Mouse (Mus musculus): ENCODE results near the gene Smok3a. TPM values are rescaled to one million over a fixed set of nuclear protein-coding genes. Genes with fewer than 3 reads are reported as not detected.
"Not testable (repeated sequence)": the region's sequence is repeated elsewhere in the genome, so short reads cannot be mapped to it uniquely, and the experiment has no call there.

The Smok3a gene
- not detected in 2 replicates for polyA plus RNA-seq (2012; rRNA removed)

- DNase-seq; H3K4me3 ChIP-seq (replicated peaks; ENCODE audit: extremely low read depth, low read depth, low read length); H3K4me1 ChIP-seq (ENCODE audit: control insufficient read depth, insufficient read depth, low read length): not testable (repeated sequence)
- 81% methylated on average over 4 of the region's 7 CpGs for WGBS
Measured at GRCm38 (mm10) chr5:138020961-138021479, at the start of gene Smok3a, which contains the start of gene Smok3b. Smok3a (plus strand) TSS chr5:138021261. Smok3b (plus strand) TSS chr5:138021429.

GRCm38 (mm10) chr5:137973161-137973560 lies 47.9 kb upstream of the Smok3a start:
- DNase-seq = no peak
- WGBS = 72% methylated on average over 2 of the region's 2 CpGs

GRCm38 (mm10) chr5:137973738-137974137 lies 47.3 kb upstream of the Smok3a start:
- DNase-seq = no peak
- TF ChIP-seq POLR2A (IDR thresholded peaks at IDR 0.05; ENCODE audit: borderline replicate concordance, extremely low read depth, low read depth, low read length) = no peak
- TF ChIP-seq CTCF (IDR thresholded peaks at IDR 0.05; ENCODE audit: insufficient read depth, low read length) = 0 out of 2 replicates have a peak, but pooled peaks have one; percentile 6
- WGBS = 45% methylated on average over 3 of the region's 3 CpGs
- H3K4me3 ChIP-seq (replicated peaks; ENCODE audit: extremely low read depth, low read depth, low read length) = no peak overlapping the region
- H3K4me1 ChIP-seq (ENCODE audit: control insufficient read depth, insufficient read depth, low read length) = no peaks in the 10 kb centered on the region

More at GRCm38 (mm10) chr5:137973161-137973560, 47.9 kb upstream of the Smok3a start:
- no peaks in the 10 kb centered on the region for H3K4me1 ChIP-seq (ENCODE audit: control insufficient read depth, insufficient read depth, low read length)
- no peak for TF ChIP-seq POLR2A (IDR thresholded peaks at IDR 0.05; ENCODE audit: borderline replicate concordance, extremely low read depth, low read depth, low read length)
- H3K4me3 ChIP-seq (replicated peaks; ENCODE audit: extremely low read depth, low read depth, low read length) = no peak overlapping the region

DNA sequence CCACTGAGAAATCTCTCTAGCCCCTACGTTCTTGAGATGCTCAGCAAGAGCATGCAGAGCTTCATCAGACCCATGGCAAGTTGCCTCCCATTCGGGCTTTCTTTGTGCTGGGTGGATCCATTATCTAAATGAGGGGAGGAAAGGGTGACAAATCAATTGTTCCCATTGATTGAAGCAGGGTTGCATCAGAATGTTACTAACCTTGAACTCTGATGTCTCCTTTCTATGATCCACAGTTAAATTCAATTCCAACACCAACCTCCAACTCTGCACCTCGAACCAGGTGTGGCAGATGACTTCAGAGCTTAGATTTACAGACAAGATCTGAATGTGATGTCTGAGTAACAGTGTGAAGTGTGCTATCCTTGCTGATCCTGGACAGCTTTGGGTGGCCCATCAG lies 46.3 kb upstream of the Smok3a start:
- TF ChIP-seq POLR2A (IDR thresholded peaks at IDR 0.05; ENCODE audit: borderline replicate concordance, extremely low read depth, low read depth, low read length) (no peak), CTCF (IDR thresholded peaks at IDR 0.05; ENCODE audit: insufficient read depth, low read length) (no peak)
- Histone ChIP-seq H3K4me3 (replicated peaks; ENCODE audit: extremely low read depth, low read depth, low read length) (no peak overlapping the region), H3K4me1 (ENCODE audit: control insufficient read depth, insufficient read depth, low read length) (no peaks in the 10 kb centered on the region)
- WGBS = 56% methylated on average over 3 of the region's 3 CpGs
- DNase-seq = no peak

- TF ChIP-seq CTCF (IDR thresholded peaks at IDR 0.05; ENCODE audit: insufficient read depth, low read length) (no peak), POLR2A (IDR thresholded peaks at IDR 0.05; ENCODE audit: borderline replicate concordance, extremely low read depth, low read depth, low read length) (no peak)
- no peak overlapping the region for H3K4me3 ChIP-seq (replicated peaks; ENCODE audit: extremely low read depth, low read depth, low read length)
- DNase-seq = no peak
- no peaks in the 10 kb centered on the region for H3K4me1 ChIP-seq (ENCODE audit: control insufficient read depth, insufficient read depth, low read length)
- WGBS = 36% methylated on average over 1 of the region's 1 CpGs
Measured at GRCm38 (mm10) chr5:137975434-137975833, 45.6 kb upstream of the Smok3a start.

DNA sequence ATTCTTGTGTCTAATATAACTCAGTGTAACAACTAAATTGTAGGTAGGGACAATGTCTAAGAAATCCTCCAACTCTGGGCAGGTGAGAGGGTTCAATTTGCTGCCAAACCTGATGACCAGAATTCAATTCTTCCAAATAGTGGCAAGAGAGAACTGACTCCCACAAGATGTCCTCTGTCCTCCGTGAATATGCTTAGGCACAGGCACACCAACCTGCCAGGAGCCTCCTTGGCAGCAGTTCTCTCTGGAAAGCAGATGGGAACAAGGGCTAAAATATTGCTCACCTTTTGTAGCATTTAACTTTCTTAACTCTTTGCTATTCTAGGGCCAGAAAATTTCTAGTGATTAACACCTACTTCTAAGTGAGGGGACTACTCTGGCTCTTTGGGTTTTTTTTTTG lies 43.8 kb upstream of the Smok3a start:
- no peak for TF ChIP-seq CTCF (IDR thresholded peaks at IDR 0.05; ENCODE audit: insufficient read depth, low read length)
- TF ChIP-seq POLR2A (IDR thresholded peaks at IDR 0.05; ENCODE audit: borderline replicate concordance, extremely low read depth, low read depth, low read length) = no peak
- Histone ChIP-seq H3K4me1 (ENCODE audit: control insufficient read depth, insufficient read depth, low read length) (no peaks in the 10 kb centered on the region), H3K4me3 (replicated peaks; ENCODE audit: extremely low read depth, low read depth, low read length) (no peak overlapping the region)
- no peak for DNase-seq
- 24% methylated on average over 1 of the region's 1 CpGs for WGBS

- DNase-seq = no peak
- 68% methylated on average over 2 of the region's 2 CpGs for WGBS
Measured at GRCm38 (mm10) chr5:137979081-137979480, 42.0 kb upstream of the Smok3a start.

GRCm38 (mm10) chr5:137981300-137981699 lies 39.8 kb upstream of the Smok3a start, which contains the start of gene Azgp1:
Azgp1 (plus strand) TSS chr5:137981520.
- Histone ChIP-seq H3K4me1 (ENCODE audit: control insufficient read depth, insufficient read depth, low read length) (no peaks in the 10 kb centered on the region), H3K4me3 (replicated peaks; ENCODE audit: extremely low read depth, low read depth, low read length) (no peak within 1 kb of the TSS)
- DNase-seq = no peak
- TF ChIP-seq CTCF (IDR thresholded peaks at IDR 0.05; ENCODE audit: insufficient read depth, low read length) (no peak), POLR2A (IDR thresholded peaks at IDR 0.05; ENCODE audit: borderline replicate concordance, extremely low read depth, low read depth, low read length) (no peak)
- 32% methylated on average over 4 of the region's 4 CpGs for WGBS

More at GRCm38 (mm10) chr5:137979081-137979480, 42.0 kb upstream of the Smok3a start:
- Histone ChIP-seq H3K4me1 (ENCODE audit: control insufficient read depth, insufficient read depth, low read length) (no peaks in the 10 kb centered on the region), H3K4me3 (replicated peaks; ENCODE audit: extremely low read depth, low read depth, low read length) (no peak overlapping the region)
- no peak for TF ChIP-seq POLR2A (IDR thresholded peaks at IDR 0.05; ENCODE audit: borderline replicate concordance, extremely low read depth, low read depth, low read length)

DNA sequence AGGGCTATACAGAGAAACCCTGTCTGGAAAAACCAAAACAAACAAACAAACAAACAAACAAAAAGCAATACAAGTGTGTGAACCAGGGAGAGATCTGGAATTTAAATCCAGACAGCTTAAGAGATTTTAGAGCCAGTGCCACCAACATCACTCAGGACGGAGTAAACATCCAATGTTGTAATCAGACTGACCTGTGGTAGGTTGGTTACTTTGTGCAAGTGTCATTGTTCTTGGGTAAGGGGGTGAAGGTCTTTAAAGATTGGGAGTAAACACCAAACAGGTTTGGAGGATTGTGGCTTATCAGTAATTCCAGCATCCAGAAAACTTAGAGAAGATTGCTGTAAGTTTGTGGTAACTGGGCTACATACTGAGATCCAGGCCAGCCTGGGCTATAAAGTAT lies 34.7 kb upstream of the Smok3a start:
- 73% methylated on average over 1 of the region's 1 CpGs for WGBS
- DNase-seq = no peak
- no peak overlapping the region for H3K4me3 ChIP-seq (replicated peaks; ENCODE audit: extremely low read depth, low read depth, low read length)
- no peaks in the 10 kb centered on the region for H3K4me1 ChIP-seq (ENCODE audit: control insufficient read depth, insufficient read depth, low read length)
- TF ChIP-seq CTCF (IDR thresholded peaks at IDR 0.05; ENCODE audit: insufficient read depth, low read length) = no peak
- TF ChIP-seq POLR2A (IDR thresholded peaks at IDR 0.05; ENCODE audit: borderline replicate concordance, extremely low read depth, low read depth, low read length) = no peak

- Histone ChIP-seq H3K4me3 (replicated peaks; ENCODE audit: extremely low read depth, low read depth, low read length) (no peak overlapping the region), H3K4me1 (ENCODE audit: control insufficient read depth, insufficient read depth, low read length) (no peaks in the 10 kb centered on the region)
- DNase-seq = no peak
- 87% methylated on average over 5 of the region's 5 CpGs for WGBS
- TF ChIP-seq CTCF (IDR thresholded peaks at IDR 0.05; ENCODE audit: insufficient read depth, low read length) = no peak
Measured at GRCm38 (mm10) chr5:138009437-138009836, 11.6 kb upstream of the Smok3a start.

Measured in lung, adult 2 months (tissue).